Mouse (Mus musculus): ENCODE data around the gene Lrrc4c.

GRCm38 (mm10) chr2:96999521-96999920 lies 681.6 kb downstream of the Lrrc4c start:
- no peak for TF ChIP-seq CTCF (IDR thresholded peaks at IDR 0.05; ENCODE audit: extremely low read depth, insufficient read depth, low read length)
- no peak for TF ChIP-seq POLR2A (IDR thresholded peaks at IDR 0.05; ENCODE audit: extremely low read depth, insufficient read depth, low read length)
